Mouse (Mus musculus) limb, embryonic 14.5 days (tissue): ENCODE data around the gene Psme4. TPM values are rescaled to one million over a fixed set of nuclear protein-coding genes. Genes with fewer than 3 reads are reported as not detected.

ENCODE experiments used
- ATAC-seq: fragments of 200-750 bp; cut with Nextera tagmentation; 2 replicates; pipeline ENCODE4 v1.8.0; 2017; ENCODE audit warnings: low read depth, moderate number of reproducible peaks, moderate TSS enrichment; ENCODE audit not compliant: low FRiP score
- DNase-seq: peaks from one replicate; pipeline ENCODE4 v3.0.0-alpha.2; 2015; ENCODE audit warnings: low spot score
- H3K27ac ChIP-seq: fragments of 300-500 bp; sonication (generic); replicated peaks from 2 replicates; pipeline ENCODE4 v1.5.1; 2014; ENCODE audit warnings: low read depth, mild to moderate bottlenecking, low read length, moderate library complexity, mixed read lengths
- H3K27me3 ChIP-seq: fragments of 300-500 bp; sonication (generic); 2 replicates; pipeline ENCODE4 v1.6.1; 2014; ENCODE audit warnings: low read length, mixed read lengths; ENCODE audit not compliant: control insufficient read depth, insufficient read depth
- H3K36me3 ChIP-seq: fragments of 300-500 bp; sonication (generic); 2 replicates; pipeline ENCODE4 v1.6.1; 2014; ENCODE audit warnings: mild to moderate bottlenecking, low read length, moderate library complexity, mixed read lengths; ENCODE audit not compliant: control insufficient read depth, insufficient read depth
- H3K4me1 ChIP-seq: fragments of 300-500 bp; sonication (generic); 2 replicates; pipeline ENCODE4 v1.6.1; 2014; ENCODE audit warnings: antibody characterized with exemption, low read length, mixed read lengths; ENCODE audit not compliant: control insufficient read depth, insufficient read depth
- H3K4me2 ChIP-seq: fragments of 300-500 bp; sonication (generic); replicated peaks from 2 replicates; pipeline ENCODE4 v1.6.1; 2014; ENCODE audit warnings: low read depth, mild to moderate bottlenecking, low read length, moderate library complexity; ENCODE audit not compliant: severe bottlenecking
- H3K4me3 ChIP-seq: fragments of 300-500 bp; sonication (generic); replicated peaks from 2 replicates; pipeline ENCODE4 v1.5.1; 2014; ENCODE audit warnings: low read length
- H3K9ac ChIP-seq: fragments of 300-500 bp; sonication (generic); 2 replicates; pipeline ENCODE4 v1.6.1; 2014; ENCODE audit warnings: mild to moderate bottlenecking, low read depth, low read length, moderate library complexity; ENCODE audit not compliant: severe bottlenecking
- H3K9me3 ChIP-seq: fragments of 300-500 bp; sonication (generic); 2 replicates; pipeline ENCODE4 v1.6.1; 2016; ENCODE audit warnings: low read length; ENCODE audit not compliant: control insufficient read depth
- POLR2A ChIP-seq: fragments of 200-500 bp; IDR thresholded peaks from 2 replicates; pipeline ENCODE4 v1.8.0; 2012; ENCODE audit warnings: inconsistent platforms, mild to moderate bottlenecking, moderate library complexity, borderline replicate concordance; ENCODE audit not compliant: insufficient read depth, insufficient read length; ENCODE audit errors: extremely low read depth
- WGBS: fragments of 180-500 bp; shearing (Covaris S2); extraction: QIAGEN DNeasy Blood & Tissue Kit; methylation state at CpG from one replicate; pipeline ENCODE4 v1.1.7; 2014; 5-methylcytosine and 5-hydroxymethylcytosine counted together
- polyA plus RNA-seq, 2 experiments: library from polyadenylated mRNA; depleted of rRNA in 1 of 2; stranded (reverse) in 1 of 2; unstranded in 1 of 2; fragments of >200 nt; fragmentation: Nextera tagmentation in 1 of 2; extraction: Ambion mirVana in 1 of 2; gene quantifications; 2 replicates each; pipeline versions ENCODE4 v1.2.1 to v1.2.3; 2012 to 2014

Gene Psme4
- polyA plus RNA-seq, 2 experiments, result 28.6 to 46.1 TPM

GRCm38 (mm10) chr11:30800091-30800490 lies 28.6 kb downstream of the Psme4 start:
- Histone ChIP-seq H3K4me1 (no peaks in the 10 kb centered on the region), H3K9me3 (no peaks in the 10 kb centered on the region), H3K27ac (no peak overlapping the region), H3K9ac (no peak overlapping the region), H3K36me3 (peaks cover 15% of the 10 kb centered on the region), H3K27me3 (no peaks in the 10 kb centered on the region), H3K4me3 (no peak overlapping the region), H3K4me2 (no peak overlapping the region)
- TF ChIP-seq POLR2A, result no peak
- ATAC-seq (no peak), DNase-seq (no peak)

- Histone ChIP-seq H3K9me3 (no peaks in the 10 kb centered on the region), H3K4me1 (no peaks in the 10 kb centered on the region), H3K27ac (no peak overlapping the region), H3K27me3 (no peaks in the 10 kb centered on the region), H3K4me2 (no peak overlapping the region), H3K4me3 (no peak overlapping the region), H3K36me3 (peaks cover 28% of the 10 kb centered on the region), H3K9ac (no peak overlapping the region)
- WGBS, result 92% methylated on average over 1 of the region's 1 CpGs
- no peak for TF ChIP-seq POLR2A
- no peak for DNase-seq
- no peak for ATAC-seq
Measured at GRCm38 (mm10) chr11:30802421-30802820, 30.9 kb downstream of the Psme4 start.

- ATAC-seq (no peak), DNase-seq (no peak)
- no peak overlapping the region for H3K27ac ChIP-seq
- no peaks in the 10 kb centered on the region for H3K27me3 ChIP-seq
- 84% methylated on average over 5 of the region's 5 CpGs for WGBS
- no peak overlapping the region for H3K4me3 ChIP-seq
- no peak for TF ChIP-seq POLR2A
- H3K36me3 ChIP-seq, result peaks cover 52% of the 10 kb centered on the region
- H3K9ac ChIP-seq, result no peak overlapping the region
- no peaks in the 10 kb centered on the region for H3K9me3 ChIP-seq
- no peak overlapping the region for H3K4me2 ChIP-seq
- no peaks in the 10 kb centered on the region for H3K4me1 ChIP-seq
Measured at GRCm38 (mm10) chr11:30821116-30821515, 49.6 kb downstream of the Psme4 start.

DNA sequence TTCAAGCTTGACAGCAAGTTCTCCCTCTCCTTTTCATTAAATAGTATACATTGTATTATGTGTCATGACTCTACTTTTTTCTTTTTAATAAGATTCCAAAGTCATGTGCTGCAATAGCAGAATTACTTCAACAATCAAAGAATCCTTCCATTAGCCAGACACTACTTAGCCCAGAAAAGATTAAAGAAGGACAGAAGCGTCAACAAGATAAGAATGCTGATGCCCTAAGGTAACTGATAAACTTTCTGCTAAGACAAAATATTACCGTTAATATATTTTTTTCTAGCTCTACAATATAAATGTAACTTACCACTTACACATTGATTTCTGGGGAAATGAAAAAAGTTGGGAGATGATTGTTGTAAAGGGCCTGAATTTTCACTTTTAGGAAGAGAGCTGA lies 67.3 kb downstream of the Psme4 start:
- ATAC-seq, result no peak
- 97% methylated on average over 2 of the region's 2 CpGs for whole genome bisulfite sequencing
- peaks cover 69% of the 10 kb centered on the region for H3K36me3 ChIP-seq

GRCm38 (mm10) chr11:30844355-30844754 lies 72.8 kb downstream of the Psme4 start:
- no peak for TF ChIP-seq POLR2A
- ATAC-seq, result no peak
- Histone ChIP-seq H3K27me3 (no peaks in the 10 kb centered on the region), H3K9ac (no peak overlapping the region), H3K9me3 (no peaks in the 10 kb centered on the region), H3K36me3 (peaks cover 66% of the 10 kb centered on the region), H3K27ac (no peak overlapping the region), H3K4me1 (no peaks in the 10 kb centered on the region), H3K4me2 (no peak overlapping the region), H3K4me3 (no peak overlapping the region)
- 94% methylated on average over 1 of the region's 1 CpGs for WGBS
- no peak for DNase-seq

More for the DNA sequence above, 67.3 kb downstream of the Psme4 start:
- Histone ChIP-seq H3K27ac (no peak overlapping the region), H3K4me3 (no peak overlapping the region), H3K9me3 (no peaks in the 10 kb centered on the region), H3K4me2 (no peak overlapping the region), H3K27me3 (no peaks in the 10 kb centered on the region), H3K4me1 (no peaks in the 10 kb centered on the region), H3K9ac (no peak overlapping the region)
- TF ChIP-seq POLR2A, result no peak
- DNase-seq, result no peak

- H3K4me2 ChIP-seq, result no peak overlapping the region
- DNase-seq (no peak), ATAC-seq (no peak)
- H3K4me3 ChIP-seq, result no peak overlapping the region
- H3K27ac ChIP-seq, result no peak overlapping the region
- H3K4me1 ChIP-seq, result no peaks in the 10 kb centered on the region
- peaks cover 5% of the 10 kb centered on the region; the same call in 1 of the 2 replicates for H3K9me3 ChIP-seq
- H3K36me3 ChIP-seq, result peaks cover 49% of the 10 kb centered on the region
- no peak overlapping the region for H3K9ac ChIP-seq
- no peaks in the 10 kb centered on the region for H3K27me3 ChIP-seq
- TF ChIP-seq POLR2A, result no peak
Measured at GRCm38 (mm10) chr11:30872425-30872824, 100.9 kb downstream of the Psme4 start.
